Mouse (Mus musculus): ENCODE data around the gene Adra2b. TPM values are rescaled to one million over a fixed set of nuclear protein-coding genes. Genes with fewer than 3 reads are reported as not detected.
A peak's percentile ranks its signal among the peaks of the same experiment; 100 is the strongest.

Adra2b gene
- under 1 TPM; 0.41 to 0.78 (median 0.70) TPM for total RNA-seq (2022)

DNA sequence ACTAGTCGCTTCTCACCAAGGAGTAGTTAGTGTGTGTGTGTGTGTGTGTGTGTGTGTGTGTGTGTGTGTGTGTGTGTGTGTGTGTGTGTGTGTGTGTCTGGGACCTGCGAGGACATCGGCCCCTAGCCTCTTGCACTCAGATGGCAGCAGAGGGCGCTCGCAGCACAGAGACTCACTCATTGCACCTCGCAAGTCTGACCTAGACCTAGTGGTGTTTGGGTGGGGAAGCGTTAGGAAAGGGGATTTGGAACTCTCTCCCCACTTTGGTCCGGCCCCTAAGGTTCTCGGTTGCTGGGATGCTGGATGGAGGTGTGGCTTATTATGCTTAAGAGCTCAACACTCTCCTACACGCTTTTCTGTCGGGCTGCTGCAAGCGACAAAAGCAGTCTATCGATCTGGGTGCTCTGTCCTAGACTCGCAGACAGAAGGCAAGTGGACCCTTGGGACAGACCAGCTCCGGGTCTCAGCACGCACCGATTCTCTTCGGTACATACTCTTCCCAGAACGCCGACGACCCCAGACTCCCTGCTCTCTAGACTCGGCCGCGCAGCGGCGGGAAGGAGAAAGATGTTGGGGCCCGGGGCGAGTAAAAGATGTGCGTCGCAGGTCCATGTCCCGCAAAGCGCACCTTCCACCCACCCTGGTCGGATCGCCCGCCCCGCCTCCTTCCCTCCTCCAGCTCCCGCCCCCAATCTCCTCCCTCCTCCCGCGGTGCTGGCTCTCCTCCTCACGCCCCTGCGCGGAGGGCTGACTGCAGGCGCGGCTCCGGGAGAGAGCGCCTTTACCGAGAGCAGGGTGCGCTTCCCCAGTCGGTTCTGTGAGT, at the start of gene Adra2b:
Gene Adra2b (plus strand): TSS at position 750 of the 823 bp plus-strand sequence.
- peak; percentile 84 for DNase-seq (ENCODE audit: low spot score)

DNA sequence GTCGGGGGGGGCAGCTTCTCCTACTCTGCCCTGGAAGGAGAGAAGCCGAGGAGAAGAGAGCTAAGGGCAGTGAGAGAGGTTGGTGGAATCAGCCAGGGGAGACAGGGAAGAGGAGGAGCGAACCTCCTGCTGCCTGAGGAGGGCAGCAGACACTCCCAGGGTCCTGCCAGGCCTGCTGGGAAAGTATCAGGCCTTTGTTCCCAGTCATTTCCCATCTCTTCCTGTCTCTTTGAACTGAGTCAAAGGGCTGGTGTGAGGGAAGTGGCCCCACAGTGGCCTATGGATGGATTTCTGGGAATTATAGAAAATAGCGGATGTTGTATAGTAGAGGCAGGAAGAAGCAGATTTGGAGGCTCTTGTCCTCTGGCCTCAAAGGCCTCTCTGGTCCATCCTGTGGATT, 49.1 kb upstream of the Adra2b start:
- no peak for DNase-seq (ENCODE audit: low spot score)

DNA sequence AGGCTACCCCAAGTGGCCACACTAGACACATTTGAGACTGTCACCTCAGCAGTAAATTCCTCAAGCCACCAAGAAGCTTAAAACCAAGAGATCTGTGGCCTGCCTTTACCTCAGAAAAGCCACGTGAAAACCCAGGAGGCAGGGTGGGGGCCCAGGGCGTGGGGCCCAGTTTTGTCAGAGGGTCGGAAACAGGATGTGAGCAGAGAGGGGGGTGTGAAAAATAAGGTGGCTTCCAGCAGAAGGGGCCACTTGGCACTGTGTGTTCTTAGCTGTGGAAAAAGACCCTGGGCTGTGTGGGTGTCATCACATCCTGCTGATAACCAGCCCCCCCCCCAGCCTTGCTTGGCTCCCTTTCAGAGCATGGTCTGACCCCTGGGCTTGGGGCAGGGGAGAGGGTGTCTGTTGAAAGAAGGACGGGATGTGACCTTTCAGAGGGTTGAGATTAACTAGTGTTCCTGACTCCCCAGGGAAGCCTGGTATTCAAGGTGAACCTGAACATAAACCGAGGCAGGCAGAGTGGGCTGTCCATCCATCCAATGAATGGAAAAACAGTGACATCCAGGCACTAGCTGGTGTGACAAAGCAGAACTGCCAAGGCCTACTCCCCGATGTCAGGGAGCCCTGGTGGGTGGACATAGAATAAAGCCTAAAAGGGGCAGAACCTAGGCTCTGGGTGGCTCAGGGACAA, 48.4 kb upstream of the Adra2b start:
- DNase-seq (ENCODE audit: low spot score) = no peak

DNA sequence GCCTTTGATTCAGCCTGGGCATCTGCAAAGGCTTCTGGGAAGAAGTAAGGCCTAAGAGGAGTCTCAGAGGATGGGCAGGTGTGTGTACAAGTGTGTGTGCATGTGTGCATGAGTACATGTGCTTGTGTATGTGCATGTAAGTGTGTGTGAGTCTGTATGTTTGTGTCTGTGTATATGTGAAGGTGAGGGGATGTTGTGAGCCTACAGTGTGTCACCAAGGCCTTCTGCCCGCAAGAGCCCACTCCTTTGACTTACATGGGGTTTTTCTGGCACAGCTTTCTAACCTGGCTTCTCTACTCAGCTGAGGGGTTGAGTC, 47.9 kb upstream of the Adra2b start:
- no peak for DNase-seq (ENCODE audit: low spot score)

DNA sequence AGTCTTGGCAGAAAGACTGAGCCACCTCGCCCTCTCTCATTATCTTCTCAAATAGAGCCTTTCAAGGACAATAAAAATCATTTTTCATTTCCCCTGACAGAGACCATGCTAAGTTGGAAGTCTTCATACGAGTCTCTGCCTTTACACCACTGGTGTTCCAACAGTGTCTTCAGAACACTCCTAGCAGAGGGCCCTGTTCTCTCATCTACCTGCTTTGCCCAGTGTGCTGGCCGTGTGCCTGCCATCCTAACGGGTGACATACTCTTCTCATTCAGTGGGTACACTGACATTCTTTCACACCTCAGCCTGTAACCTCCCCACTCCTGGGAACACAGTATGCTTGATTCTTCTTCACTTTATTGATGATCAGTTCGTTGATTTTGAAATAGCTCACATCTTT, 46.6 kb upstream of the Adra2b start:
- DNase-seq (ENCODE audit: low spot score) = no peak

DNA sequence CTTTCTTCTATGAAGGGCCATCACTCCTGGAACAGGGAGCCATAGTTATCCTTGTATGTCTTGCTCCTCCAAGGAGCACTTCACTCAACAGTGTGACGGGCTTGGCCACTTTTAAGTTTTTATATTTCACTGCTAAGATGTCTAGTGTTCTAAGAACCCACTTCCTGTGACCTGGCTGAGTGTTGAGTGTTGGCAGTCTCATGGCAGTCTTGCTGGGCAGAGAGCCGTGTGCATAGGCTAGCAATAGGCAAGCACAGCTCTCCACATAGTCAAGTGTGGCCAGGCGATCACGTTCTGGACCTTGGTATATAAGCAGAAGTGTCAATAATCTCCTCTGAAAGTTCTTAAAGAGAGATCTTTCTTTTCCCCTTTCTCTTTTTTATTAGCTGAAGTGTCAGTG, 44.9 kb upstream of the Adra2b start:
- no peak for DNase-seq (ENCODE audit: low spot score)

DNA sequence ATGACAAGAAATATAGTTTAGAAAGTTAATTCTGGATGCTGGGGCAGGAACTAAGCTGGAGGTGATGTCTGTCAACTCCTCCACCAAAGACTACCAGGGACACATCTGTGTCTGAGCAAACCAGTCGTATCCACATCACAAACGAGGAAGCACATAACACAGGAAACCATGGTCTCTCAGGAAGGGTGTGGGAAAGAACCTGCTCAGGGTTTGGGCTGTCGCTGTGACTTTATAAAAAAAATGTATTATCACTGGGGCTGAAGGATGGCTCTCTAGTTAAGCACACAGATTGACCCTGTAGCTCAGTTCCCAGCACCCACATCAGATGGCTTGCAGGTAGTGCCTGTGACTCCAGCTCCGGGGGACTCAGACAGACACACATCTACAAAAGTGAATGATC, 43.9 kb upstream of the Adra2b start:
- no peak for DNase-seq (ENCODE audit: low spot score)

DNA sequence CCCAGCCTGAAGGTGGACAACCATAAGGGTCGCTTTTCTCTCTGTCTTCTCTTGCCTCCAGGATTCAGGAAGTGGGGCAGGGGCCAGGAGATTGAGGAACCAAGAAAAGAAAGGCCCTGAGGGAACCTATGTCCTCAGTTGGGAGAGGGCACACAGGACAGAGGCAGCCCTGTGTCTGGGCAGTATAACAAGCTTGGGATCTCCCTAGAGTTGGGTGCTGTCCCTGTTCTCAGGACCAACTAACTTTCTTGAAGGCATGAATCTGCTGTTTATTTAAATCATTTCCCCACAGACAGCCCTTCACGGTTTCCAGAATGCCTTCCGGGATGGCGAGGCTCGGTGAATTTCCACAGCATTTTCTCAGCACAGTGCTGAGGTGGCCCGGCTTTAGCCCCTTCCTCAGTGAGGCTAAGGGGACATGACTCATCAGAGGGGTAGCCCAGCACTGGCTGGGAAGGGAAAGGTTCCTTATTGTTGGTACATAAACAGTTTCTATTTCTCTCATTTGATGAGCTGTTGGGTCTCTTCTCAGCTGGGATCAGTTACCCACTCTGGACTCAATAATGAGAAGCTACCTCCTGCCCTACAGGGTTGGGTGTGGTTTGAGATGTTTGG, 40.2 kb upstream of the Adra2b start:
- no peak for DNase-seq (ENCODE audit: low spot score)

DNA sequence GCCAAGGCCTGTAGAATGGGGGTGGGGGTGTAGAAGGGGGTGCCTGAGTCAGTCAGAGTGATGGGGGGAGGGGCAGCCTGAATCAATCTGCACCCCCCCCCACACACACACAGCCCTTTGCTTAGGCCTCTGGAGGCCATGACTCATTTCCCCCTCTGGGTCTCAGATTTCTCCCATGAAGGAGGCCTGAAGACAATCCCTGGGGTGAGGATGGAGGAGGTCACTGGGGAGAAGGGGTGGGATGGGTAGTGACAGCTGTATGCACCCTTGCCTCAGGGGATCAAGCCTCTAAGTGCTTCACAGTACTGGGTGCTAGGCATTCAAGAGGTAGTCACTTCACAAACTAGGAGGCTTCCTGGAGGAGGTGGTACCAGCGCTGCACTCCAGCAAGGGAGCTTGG, 39.3 kb upstream of the Adra2b start:
- DNase-seq (ENCODE audit: low spot score) = no peak

DNA sequence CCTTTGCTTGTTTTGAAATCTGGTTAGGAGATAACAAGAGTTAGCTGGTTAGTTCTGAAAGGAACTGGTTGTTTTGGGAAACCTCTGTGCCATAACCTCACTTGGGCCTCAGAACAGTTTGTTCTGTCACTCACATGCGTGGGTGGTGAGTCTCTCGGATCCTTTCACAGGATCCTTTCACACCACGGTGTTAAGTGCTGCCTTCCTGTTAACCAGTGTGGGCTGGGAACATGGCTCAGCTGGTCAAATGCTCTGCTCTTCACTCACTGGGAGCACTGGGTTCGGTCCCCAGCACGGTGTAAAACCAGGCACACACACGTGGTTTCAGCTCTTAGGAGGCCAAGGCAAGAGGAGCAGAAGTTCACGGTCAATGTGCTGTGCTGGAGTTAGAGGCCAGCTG, 38.6 kb upstream of the Adra2b start:
- DNase-seq (ENCODE audit: low spot score) = no peak

DNA sequence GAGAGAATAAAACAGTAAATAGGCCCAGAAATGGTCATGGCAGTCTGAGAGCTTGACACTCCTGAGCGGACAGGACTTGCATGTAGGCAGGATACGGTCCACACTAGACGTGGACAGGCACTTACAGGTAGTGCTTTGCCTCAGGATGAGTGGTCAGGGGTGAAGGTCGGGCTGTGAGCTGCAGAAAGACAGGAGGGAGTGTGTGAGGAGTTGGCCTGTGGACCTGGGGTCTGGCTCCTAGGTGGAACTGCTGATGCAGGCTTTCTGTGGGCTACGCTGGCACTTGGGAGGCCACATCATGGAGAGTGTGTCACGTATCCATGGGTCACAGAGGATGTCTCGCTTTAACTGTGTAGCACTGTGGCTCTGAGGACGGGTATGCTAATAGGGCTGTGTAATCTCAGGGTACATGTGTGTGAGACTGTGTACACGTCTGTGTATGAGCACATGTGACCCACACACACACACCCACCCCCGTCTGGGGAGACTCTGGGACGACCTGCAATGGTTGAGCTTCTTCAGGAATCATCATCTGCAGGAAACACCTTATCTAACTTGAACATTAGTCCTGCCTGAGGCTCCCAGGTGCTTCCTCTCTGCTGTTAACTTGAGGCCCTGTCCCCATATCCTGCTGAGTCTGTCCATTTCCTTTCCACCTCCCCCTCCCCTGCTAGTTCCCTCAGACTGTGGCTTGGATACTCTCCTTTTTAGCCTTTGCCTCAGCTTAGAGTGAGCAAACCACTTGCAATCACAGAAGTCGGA, 34.7 kb upstream of the Adra2b start:
- no peak for DNase-seq (ENCODE audit: low spot score)

DNA sequence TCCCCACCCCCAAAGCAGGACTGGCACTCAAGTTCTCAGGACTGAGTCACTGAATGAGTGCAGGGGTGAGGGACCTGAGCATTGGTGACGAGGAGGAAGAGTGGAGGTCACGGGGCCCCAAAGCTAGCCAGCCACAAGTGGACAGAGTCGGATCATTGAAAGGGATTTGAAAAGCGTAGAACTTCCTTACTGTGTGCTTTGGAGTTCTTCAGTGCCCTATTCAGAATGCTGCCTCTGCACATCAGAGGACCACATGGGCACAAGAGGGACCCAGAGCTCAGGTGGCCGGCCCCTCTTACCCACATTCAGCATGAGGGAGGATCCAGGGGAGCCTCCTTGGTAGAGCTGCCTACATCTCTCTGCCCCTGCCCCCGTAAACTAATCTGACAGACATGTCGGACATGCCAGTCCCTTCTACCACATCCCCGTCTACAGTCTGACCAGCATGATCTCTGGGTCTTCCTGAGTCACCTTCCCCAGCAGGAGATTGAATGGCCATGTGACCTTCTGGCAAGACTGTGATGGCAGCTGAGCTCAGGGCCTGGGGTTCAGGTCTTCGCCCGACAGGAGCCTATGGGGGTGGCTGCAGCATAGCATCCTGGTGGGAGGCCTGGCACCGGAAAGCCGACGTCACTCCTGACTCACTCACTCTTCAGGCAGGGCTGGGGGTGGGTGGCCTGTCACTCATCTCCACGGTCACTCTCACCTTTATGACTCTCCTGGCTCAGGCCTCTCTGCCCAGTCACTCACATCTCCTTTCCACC, 30.0 kb upstream of the Adra2b start:
- DNase-seq (ENCODE audit: low spot score) = no peak

DNA sequence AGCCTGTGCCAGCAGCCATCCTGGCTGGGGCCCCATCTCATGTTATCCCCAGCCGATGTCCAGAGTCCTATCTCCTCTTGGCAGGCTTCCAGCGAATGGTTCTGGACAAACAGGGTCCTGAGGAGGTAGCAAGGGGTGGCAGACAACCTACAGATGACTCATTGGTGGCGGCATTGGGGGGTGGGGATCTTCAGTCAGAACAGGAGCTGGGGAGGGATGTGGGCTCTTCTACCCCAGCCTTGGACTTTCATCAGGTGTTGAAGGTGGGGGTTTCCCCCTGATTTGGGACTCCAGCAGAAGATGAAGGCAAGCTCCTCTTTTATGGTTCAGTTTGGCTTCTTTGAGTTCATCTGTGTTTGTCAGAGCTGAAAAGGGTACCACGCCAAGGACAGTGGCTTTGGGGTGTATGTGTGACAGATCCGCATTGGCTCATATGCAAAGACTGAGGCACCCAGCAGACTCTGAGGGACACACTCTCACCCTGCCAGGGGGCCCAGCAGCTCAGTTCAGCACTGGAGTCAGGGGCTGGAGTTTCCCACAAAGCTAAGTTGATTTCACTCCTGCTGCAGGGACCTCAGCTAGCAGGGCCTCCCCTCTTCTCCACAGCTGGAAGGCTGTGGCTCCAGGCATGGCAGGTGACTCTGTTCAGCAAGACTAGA, 28.9 kb upstream of the Adra2b start:
- DNase-seq (ENCODE audit: low spot score) = no peak

DNA sequence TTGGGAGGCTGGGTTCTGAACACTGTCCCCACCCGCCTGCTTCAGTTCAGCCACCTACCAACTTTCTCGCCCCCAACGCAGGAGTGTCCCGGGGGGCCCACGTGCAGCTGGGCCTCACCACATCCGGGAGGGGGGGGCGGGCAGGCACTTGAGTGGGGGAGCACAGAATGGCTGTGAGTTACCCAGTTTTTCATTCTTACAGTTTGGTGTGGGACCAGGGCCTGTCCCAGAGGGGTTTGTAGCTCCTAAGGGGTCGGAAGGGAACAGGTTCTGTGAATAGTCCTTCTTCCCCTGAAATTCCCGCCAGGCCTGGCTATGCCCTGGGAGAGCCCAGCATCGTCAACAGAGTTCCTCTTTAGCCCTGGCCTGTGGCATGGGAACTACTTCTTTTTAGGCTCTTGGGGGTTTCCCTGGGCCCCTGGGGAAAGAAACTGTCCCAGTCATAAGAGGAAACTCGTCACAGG, 27.9 kb upstream of the Adra2b start:
- no peak for DNase-seq (ENCODE audit: low spot score)

DNA sequence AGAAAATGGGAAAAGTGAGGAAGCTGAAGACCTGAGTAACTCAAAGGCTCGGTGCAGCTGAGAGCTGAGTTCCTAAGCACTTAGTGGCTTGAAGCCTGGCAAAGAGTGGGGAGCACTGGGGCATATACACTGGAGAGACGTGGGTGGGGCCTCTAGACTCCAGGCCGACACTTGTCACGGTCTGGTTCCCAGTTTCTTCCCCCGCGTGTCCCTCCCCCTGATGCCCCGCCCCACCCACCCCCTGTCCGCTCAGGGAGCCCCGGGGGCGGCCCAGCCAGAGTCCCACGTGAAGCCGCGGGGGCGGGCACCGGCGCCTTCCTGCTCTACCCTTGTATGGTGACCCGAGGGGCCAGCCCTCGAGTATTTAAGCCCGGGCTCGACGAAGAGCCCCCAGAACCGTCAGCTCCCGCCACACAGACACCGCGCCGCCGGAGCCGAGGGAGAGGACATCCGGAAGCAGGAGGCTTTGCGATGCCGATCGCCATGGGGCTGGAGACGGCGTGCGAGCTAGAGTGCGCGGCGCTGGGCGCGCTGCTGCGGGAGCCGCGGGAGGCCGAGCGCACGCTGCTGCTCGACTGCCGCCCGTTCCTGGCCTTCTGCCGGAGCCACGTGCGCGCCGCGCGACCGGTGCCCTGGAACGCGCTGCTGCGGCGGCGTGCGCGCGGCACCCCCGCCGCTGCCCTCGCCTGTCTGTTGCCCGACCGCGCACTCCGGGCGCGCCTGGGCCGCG, 27.1 kb upstream of the Adra2b start, which contains the start of gene Dusp2:
Gene Dusp2 (plus strand): TSS at position 393 of the 730 bp plus-strand sequence.
- peak; percentile 73 for DNase-seq (ENCODE audit: low spot score)

DNA sequence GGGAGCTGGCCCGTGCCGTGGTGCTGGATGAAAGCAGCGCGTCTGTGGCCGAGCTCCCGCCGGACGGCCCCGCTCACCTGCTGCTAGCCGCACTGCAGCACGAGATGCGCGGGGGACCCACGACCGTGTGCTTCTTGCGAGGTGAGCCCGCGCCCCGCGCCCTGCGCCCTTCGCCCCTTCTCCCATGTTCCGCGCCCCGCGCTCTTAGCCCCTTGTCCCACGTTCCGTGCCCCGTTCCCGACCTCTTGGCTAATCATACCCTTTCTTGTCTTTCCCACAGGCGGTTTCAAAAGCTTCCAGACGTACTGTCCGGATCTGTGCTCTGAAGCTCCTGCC, 26.5 kb upstream of the Adra2b start:
- no peak for DNase-seq (ENCODE audit: low spot score)

DNA sequence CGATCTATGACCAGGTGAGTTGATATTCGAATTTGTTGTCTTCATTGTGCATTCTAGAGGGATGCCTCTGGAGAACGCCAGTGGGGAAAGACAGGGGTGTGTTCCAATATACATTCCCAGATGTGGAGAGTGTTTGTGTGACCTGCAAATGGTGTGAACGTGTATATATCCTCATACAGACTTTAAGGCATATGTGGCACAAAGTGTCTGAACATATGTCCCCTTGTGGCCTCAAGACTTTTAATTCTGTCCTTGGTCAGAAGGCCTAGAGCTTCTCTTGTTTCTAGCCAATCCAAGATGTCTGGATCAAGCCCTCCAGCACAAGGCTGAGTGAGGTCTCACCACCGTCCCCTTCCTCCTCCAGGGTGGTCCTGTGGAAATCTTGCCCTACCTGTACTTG, 26.1 kb upstream of the Adra2b start:
- DNase-seq (ENCODE audit: low spot score) = no peak

DNA sequence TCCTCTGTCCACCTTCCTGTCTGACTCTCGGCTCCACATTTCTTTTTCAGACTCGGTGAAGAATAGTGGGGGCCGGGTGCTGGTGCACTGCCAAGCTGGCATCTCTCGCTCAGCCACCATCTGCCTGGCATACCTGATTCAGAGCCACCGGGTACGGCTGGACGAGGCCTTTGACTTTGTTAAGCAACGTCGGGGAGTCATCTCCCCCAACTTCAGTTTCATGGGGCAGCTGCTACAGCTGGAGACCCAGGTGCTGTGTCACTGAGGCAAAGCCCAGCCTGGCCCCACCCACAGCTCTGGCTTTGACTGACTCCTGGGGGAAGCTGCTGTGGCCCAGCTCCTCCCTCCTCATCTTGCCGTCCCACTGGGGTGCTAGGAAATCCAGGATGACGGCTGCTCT, 25.5 kb upstream of the Adra2b start:
- DNase-seq (ENCODE audit: low spot score) = no peak

DNA sequence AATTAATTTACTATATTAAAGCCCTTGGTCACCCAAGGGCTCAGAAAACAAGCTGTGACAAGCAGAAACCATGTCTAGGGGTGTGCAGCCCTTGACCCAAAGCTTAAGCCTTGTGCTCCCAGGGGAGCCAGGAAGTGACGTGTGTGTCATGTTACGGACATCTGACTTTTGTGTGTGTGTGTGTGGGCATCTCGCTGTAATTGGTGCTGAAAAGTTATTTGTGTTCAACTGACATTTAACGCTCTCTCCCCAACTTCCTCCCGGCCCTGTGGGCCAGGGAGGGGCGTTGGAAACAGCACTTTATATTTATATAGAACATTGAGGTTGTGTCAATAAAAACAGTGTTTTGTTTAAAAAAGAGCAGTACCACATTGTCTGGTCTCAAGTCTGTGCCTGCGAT, 25.0 kb upstream of the Adra2b start:
- DNase-seq (ENCODE audit: low spot score) = no peak

DNA sequence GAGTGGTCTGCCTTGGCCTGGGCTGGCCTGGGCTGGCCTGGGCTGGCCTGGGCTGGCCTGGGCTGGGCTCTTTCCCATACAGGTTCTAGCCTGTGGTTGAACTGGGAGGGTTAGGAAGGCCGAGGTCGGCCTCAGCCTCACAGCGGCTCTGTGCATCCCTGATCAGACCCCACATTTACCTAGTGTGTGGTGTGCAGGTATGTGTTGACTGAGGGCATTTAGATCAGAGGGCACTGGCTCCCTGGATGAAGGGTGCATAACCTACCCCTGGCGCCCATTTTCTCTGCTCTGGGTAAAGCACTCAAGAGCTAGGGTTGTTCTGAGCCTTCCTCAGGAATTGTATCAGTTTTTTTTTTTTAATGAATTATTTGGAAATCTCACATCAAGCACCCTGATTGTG, 24.6 kb upstream of the Adra2b start, which contains the start of gene Astl:
Gene Astl (plus strand): TSS at position 224 of the 400 bp plus-strand sequence.
- no peak for DNase-seq (ENCODE audit: low spot score)
